Mouse (Mus musculus) liver, embryonic 14.5 days (tissue): ENCODE measurements around the gene Tmsb10. TPM values are rescaled to one million over a fixed set of nuclear protein-coding genes. Genes with fewer than 3 reads are reported as not detected.

Experiments used
- ATAC-seq: fragments of 200-750 bp; cut with Nextera tagmentation; 2 replicates; pipeline ENCODE4 v1.8.0; 2017; ENCODE audit warnings: moderate number of reproducible peaks, mild to moderate bottlenecking, moderate library complexity; ENCODE audit not compliant: insufficient read depth
- DNase-seq, 3 experiments: peaks; one replicate each; pipeline ENCODE4 v3.0.0-alpha.2; 2012 to 2013; ENCODE audit warnings: low read depth in 3 of 3, low spot score in 3 of 3
- H3K27ac ChIP-seq: fragments of 300-500 bp; sonication (generic); 2 replicates; pipeline ENCODE4 v1.5.1; 2014; ENCODE audit warnings: moderate library complexity, mild to moderate bottlenecking, control low read depth, inconsistent platforms
- H3K27me3 ChIP-seq: fragments of 300-500 bp; sonication (generic); 2 replicates; pipeline ENCODE4 v1.6.1; 2014; ENCODE audit warnings: mild to moderate bottlenecking, low read length, moderate library complexity; ENCODE audit not compliant: control insufficient read depth, insufficient read depth
- H3K36me3 ChIP-seq: fragments of 300-500 bp; sonication (generic); replicated peaks from 2 replicates; pipeline ENCODE4 v1.6.1; 2014; ENCODE audit warnings: low read depth; ENCODE audit not compliant: control insufficient read depth, insufficient read depth
- H3K4me1 ChIP-seq, 2 experiments: fragments of 200-500 bp in 1 of 2; fragments of 300-500 bp in 1 of 2; sonication (generic) in 1 of 2; replicated peaks; 2 replicates each; pipeline ENCODE4 v1.6.1; 2012 to 2014; ENCODE audit warnings: antibody characterized with exemption in 1 of 2, inconsistent platforms in 1 of 2, low read length in 1 of 2; ENCODE audit not compliant: control insufficient read depth in 2 of 2, insufficient read depth in 2 of 2
- H3K4me2 ChIP-seq: fragments of 300-500 bp; sonication (generic); 2 replicates; pipeline ENCODE4 v1.6.1; 2014; ENCODE audit warnings: low read depth, mild to moderate bottlenecking, control low read depth, moderate library complexity
- H3K4me3 ChIP-seq, 2 experiments: fragments of 200-500 bp in 1 of 2; fragments of 300-500 bp in 1 of 2; sonication (generic) in 1 of 2; 2 replicates each; pipeline ENCODE4 v1.5.1; 2012 to 2014; ENCODE audit warnings: low read depth in 2 of 2, low read length in 2 of 2, mild to moderate bottlenecking in 2 of 2, control low read depth in 1 of 2, inconsistent platforms in 1 of 2, moderate library complexity in 1 of 2; ENCODE audit not compliant: insufficient read depth in 1 of 2
- H3K9ac ChIP-seq: fragments of 300-500 bp; sonication (generic); replicated peaks from 2 replicates; pipeline ENCODE4 v1.6.1; 2014; ENCODE audit warnings: mild to moderate bottlenecking, control low read depth, moderate library complexity
- H3K9me3 ChIP-seq: fragments of 300-500 bp; sonication (generic); 2 replicates; pipeline ENCODE4 v1.6.1; 2016; ENCODE audit warnings: low read length, mixed read lengths; ENCODE audit not compliant: control insufficient read depth
- CTCF ChIP-seq: IDR thresholded peaks from 2 replicates; pipeline ENCODE4 v1.5.1; 2016; ENCODE audit warnings: antibody characterized with exemption, low read depth, control low read depth
- EP300 ChIP-seq: IDR thresholded peaks from 2 replicates; pipeline ENCODE4 v1.6.1; 2016; ENCODE audit warnings: antibody characterized with exemption, low read depth
- WGBS: fragments of 180-500 bp; shearing (Covaris S2); extraction: QIAGEN DNeasy Blood & Tissue Kit; methylation state at CpG from one replicate; pipeline ENCODE4 v1.1.7; 2014; ENCODE audit not compliant: insufficient replicate concordance; 5-methylcytosine and 5-hydroxymethylcytosine counted together
- polyA plus RNA-seq, 2 experiments: library from polyadenylated mRNA; depleted of rRNA in 1 of 2; stranded (reverse) in 1 of 2; unstranded in 1 of 2; fragments of >200 nt; fragmentation: Nextera tagmentation in 1 of 2; extraction: Ambion mirVana in 1 of 2; gene quantifications; 2 replicates each; pipeline versions ENCODE4 v1.2.1 to v1.2.3; 2012 to 2014

Tmsb10 gene
- polyA plus RNA-seq, 2 experiments: 131 to 210 TPM

- no peak for DNase-seq
- no peaks in the 10 kb centered on the region for H3K27me3 ChIP-seq
- no peak overlapping the region for H3K27ac ChIP-seq
- no peak overlapping the region for H3K9ac ChIP-seq
- H3K36me3 ChIP-seq: no peaks in the 10 kb centered on the region
- no peak overlapping the region for H3K4me2 ChIP-seq
- H3K4me1 ChIP-seq: no peaks in the 10 kb centered on the region
- no peaks in the 10 kb centered on the region for H3K9me3 ChIP-seq
- no peak overlapping the region for H3K4me3 ChIP-seq
- ATAC-seq: no peak
- 50% methylated on average over 9 of the region's 9 CpGs for WGBS
- TF ChIP-seq EP300 (no peak), CTCF (no peak)
These were observed 22.6 kb upstream of the Tmsb10 start for GRCm38 (mm10) chr6:72981124-72981651.

GRCm38 (mm10) chr6:72976866-72977265 lies 18.3 kb upstream of the Tmsb10 start:
- Histone ChIP-seq H3K4me3 (no peak overlapping the region), H3K4me2 (no peak overlapping the region), H3K4me1 (no peaks in the 10 kb centered on the region), H3K9ac (no peak overlapping the region), H3K9me3 (no peaks in the 10 kb centered on the region), H3K36me3 (no peaks in the 10 kb centered on the region), H3K27me3 (no peaks in the 10 kb centered on the region), H3K27ac (no peak overlapping the region)
- WGBS: 60% methylated on average over 2 of the region's 2 CpGs
- no peak for TF ChIP-seq EP300
- TF ChIP-seq CTCF: no peak
- ATAC-seq (no peak), DNase-seq (no peak)

- Histone ChIP-seq H3K9me3 (no peaks in the 10 kb centered on the region), H3K27me3 (no peaks in the 10 kb centered on the region), H3K9ac (no peak overlapping the region), H3K36me3 (no peaks in the 10 kb centered on the region), H3K4me3 (no peak overlapping the region), H3K4me1 (no peaks in the 10 kb centered on the region), H3K27ac (no peak overlapping the region), H3K4me2 (no peak overlapping the region)
- TF ChIP-seq EP300 (no peak), CTCF (no peak)
- DNase-seq: no peak
- no peak for ATAC-seq
- WGBS: 39% methylated on average over 3 of the region's 3 CpGs
These were observed 12.5 kb upstream of the Tmsb10 start for GRCm38 (mm10) chr6:72971074-72971473.

- no peaks in the 10 kb centered on the region for H3K9me3 ChIP-seq
- H3K27ac ChIP-seq: no peak overlapping the region
- no peaks in the 10 kb centered on the region for H3K4me1 ChIP-seq
- DNase-seq (no peak), ATAC-seq (no peak)
- H3K27me3 ChIP-seq: no peaks in the 10 kb centered on the region
- no peak overlapping the region for H3K9ac ChIP-seq
- TF ChIP-seq EP300: no peak
- TF ChIP-seq CTCF: no peak
- no peak overlapping the region for H3K4me3 ChIP-seq
- 51% methylated on average over 3 of the region's 3 CpGs for WGBS
- no peaks in the 10 kb centered on the region for H3K36me3 ChIP-seq
- H3K4me2 ChIP-seq: no peak overlapping the region
These were observed 11.2 kb upstream of the Tmsb10 start for GRCm38 (mm10) chr6:72969787-72970186.

- Histone ChIP-seq H3K9ac (no peak overlapping the region), H3K27me3 (no peaks in the 10 kb centered on the region), H3K4me2 (no peak overlapping the region), H3K36me3 (no peaks in the 10 kb centered on the region), H3K4me3 (no peak overlapping the region), H3K27ac (no peak overlapping the region), H3K4me1 (peaks cover 0 to 7% of the 10 kb centered on the region in 2 experiments; a peak in 2 of 4 replicates), H3K9me3 (no peaks in the 10 kb centered on the region)
- TF ChIP-seq EP300: no peak
- TF ChIP-seq CTCF: no peak
- ATAC-seq (no peak), DNase-seq (no peak)
- WGBS: 76% methylated on average over 6 of the region's 6 CpGs
These were observed 6.7 kb upstream of the Tmsb10 start for GRCm38 (mm10) chr6:72965199-72965598.
